Mouse (Mus musculus): ENCODE data around the gene Bmp6. TPM values are rescaled to one million over a fixed set of nuclear protein-coding genes. Genes with fewer than 3 reads are reported as not detected.

Gene Bmp6
- polyA plus RNA-seq, 1 experiment from 2014 or later: 2.1 TPM

DNA sequence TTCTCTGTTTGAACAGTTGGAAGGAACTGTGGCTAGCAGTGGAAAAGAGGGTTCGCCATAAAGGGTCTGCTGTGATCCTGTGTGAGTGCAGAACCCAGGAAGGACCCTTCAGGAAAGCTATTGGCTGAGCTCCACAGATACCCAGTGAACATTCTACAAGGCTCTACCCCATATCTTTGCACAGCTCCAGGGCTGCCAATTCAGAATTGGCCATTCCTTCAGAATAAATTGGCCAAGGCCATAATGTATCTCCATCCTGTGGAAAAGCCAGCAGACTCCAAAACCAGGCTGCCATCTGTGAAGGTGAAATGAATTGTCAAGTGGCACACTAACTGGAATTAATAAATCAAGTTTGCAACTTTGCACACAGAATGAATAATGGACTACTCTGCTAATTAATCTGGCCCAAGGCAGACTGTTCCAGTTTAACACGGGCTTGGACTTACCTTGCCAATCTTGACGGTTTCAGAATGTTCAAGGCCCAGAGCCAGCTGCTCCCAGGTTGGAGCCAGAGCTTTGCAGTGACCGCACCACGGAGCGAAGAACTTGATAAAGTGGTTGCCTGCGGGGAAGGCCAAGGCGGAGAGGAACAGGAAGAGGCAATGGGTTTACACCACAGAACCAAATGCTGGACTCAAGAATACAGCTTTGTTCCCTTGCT, 164.9 kb downstream of the Bmp6 start:
- 90% methylated on average over 8 of the region's 8 CpGs for WGBS
- Histone ChIP-seq H3K4me3 (no peak overlapping the region), H3K36me3 (peaks cover 93% of the 10 kb centered on the region), H3K9me3 (no peaks in the 10 kb centered on the region), H3K27ac (no peak overlapping the region), H3K4me1 (no peaks in the 10 kb centered on the region), H3K27me3 (ENCODE audit: insufficient read depth, poor library complexity, severe bottlenecking) (no peaks in the 10 kb centered on the region)
- DNase-seq (ENCODE audit: low spot score): no peak

DNA sequence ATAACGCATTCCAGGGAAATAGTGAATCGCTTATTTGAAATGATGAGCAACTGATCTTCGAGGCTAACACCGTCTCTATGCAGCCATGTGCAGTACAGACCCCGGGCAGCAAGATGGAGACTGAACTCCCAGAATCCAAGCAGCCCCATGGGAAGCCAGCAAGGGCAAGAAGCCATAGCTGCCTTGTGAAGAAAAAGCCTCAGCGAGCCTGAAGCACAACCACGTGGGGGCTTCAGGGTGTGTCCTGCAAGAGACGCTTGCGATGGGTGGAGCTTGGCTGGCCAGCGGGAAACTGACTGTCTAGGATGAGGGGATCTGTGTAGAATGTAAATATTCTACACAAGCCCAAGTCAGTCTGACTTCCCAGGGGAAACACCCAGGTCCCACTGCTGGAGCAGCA, 167.1 kb downstream of the Bmp6 start:
- no peaks in the 10 kb centered on the region for H3K9me3 ChIP-seq
- H3K36me3 ChIP-seq: peaks cover 92% of the 10 kb centered on the region
- H3K4me1 ChIP-seq: no peaks in the 10 kb centered on the region
- WGBS: 89% methylated on average over 10 of the region's 10 CpGs
- H3K4me3 ChIP-seq: no peak overlapping the region
- H3K27me3 ChIP-seq (ENCODE audit: insufficient read depth, poor library complexity, severe bottlenecking): no peaks in the 10 kb centered on the region
- no peak for DNase-seq (ENCODE audit: low spot score)
- no peak overlapping the region for H3K27ac ChIP-seq

DNA sequence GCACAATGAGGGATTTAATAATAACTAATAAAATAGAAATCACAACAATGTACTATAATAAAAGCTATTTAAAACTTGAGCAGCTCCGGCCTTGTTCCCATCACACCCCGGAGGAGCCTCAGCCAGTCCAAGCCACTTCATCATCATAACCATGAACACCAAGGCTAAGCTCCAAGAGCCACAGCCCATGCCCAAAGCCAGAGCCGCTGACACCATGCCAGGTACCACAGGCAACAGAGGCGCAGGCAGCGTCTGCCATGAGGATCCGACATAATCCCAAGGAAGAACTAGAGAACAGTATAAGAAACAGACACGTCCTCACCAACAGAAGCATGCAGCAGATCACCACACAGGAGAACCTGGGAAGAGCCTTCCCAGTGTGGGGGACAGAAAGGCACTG, 169.0 kb downstream of the Bmp6 start:
- H3K27ac ChIP-seq: no peak overlapping the region
- no peaks in the 10 kb centered on the region for H3K9me3 ChIP-seq
- DNase-seq (ENCODE audit: low spot score): no peak
- 94% methylated on average over 7 of the region's 7 CpGs for WGBS
- H3K27me3 ChIP-seq (ENCODE audit: insufficient read depth, poor library complexity, severe bottlenecking): no peaks in the 10 kb centered on the region
- H3K36me3 ChIP-seq: peaks cover 93% of the 10 kb centered on the region
- H3K4me1 ChIP-seq: no peaks in the 10 kb centered on the region
- no peak overlapping the region for H3K4me3 ChIP-seq

DNA sequence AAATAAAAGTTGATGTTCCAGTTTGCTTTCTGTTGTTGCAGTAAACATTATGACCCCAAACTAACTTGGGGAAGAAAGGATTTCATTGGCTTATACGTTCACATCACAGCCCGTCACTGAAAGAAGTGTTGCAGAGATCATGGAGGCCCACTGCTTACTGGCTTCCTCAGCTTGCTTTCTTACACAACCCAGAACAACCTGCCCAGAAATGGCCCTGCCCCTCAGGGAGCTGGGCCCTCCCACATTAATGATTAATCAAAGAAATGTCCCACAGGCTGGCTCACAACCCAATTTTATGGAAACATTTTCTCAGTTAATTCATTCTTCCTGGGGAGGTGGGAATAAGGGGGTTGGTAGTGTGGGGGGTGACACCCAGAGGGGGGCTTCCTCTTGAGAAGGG, 170.5 kb downstream of the Bmp6 start:
- H3K27ac ChIP-seq: no peak overlapping the region
- WGBS: 92% methylated on average over 2 of the region's 2 CpGs
- DNase-seq (ENCODE audit: low spot score): no peak

DNA sequence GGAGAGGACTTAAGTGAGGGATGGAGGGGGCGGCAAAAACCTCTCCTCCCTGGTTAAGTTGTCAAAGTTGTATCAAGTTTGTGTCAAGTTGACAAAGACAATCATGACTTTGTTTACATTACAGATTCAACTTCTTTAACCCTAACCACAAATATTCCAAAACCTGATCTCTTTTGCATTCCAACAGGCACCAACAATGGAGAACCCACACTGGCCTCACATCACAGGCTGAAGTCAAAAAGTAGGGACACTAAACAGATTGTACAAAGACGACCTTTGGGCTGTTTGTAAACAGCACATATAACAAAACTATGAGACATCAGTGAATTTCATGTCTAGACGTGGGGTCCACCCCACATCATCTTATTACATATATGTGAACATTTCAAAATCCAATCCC, 170.9 kb downstream of the Bmp6 start:
- H3K4me1 ChIP-seq: no peaks in the 10 kb centered on the region
- WGBS: 71% methylated on average over 3 of the region's 3 CpGs
- no peaks in the 10 kb centered on the region for H3K9me3 ChIP-seq
- no peak overlapping the region for H3K27ac ChIP-seq
- H3K36me3 ChIP-seq: peaks cover 93% of the 10 kb centered on the region
- no peak overlapping the region for H3K4me3 ChIP-seq
- H3K27me3 ChIP-seq (ENCODE audit: insufficient read depth, poor library complexity, severe bottlenecking): no peaks in the 10 kb centered on the region
- DNase-seq (ENCODE audit: low spot score): no peak

More for the DNA sequence above, 170.5 kb downstream of the Bmp6 start:
- Histone ChIP-seq H3K4me3 (no peak overlapping the region), H3K36me3 (peaks cover 93% of the 10 kb centered on the region), H3K9me3 (no peaks in the 10 kb centered on the region), H3K27me3 (ENCODE audit: insufficient read depth, poor library complexity, severe bottlenecking) (no peaks in the 10 kb centered on the region), H3K4me1 (no peaks in the 10 kb centered on the region)

DNA sequence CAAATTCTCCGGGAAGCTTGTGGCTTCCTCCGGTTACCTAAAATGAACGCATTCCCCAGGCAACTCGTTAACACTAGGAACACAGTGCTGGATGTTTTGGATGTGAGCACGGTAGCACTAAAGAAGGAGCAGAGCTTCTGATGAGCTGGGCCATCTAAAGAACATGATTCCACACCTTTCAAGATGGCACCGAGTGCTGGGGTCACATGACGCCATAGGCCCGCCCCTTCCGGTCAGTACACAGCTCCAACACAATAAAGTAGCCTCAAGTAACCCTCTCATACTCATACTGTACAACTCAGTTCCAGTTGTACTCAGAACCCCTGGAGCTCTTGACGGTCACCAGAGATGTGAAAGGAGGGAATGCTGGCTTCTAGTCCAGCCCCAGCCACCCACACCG, 171.7 kb downstream of the Bmp6 start:
- Histone ChIP-seq H3K4me3 (no peak overlapping the region), H3K36me3 (peaks cover 98% of the 10 kb centered on the region), H3K9me3 (no peaks in the 10 kb centered on the region), H3K27me3 (ENCODE audit: insufficient read depth, poor library complexity, severe bottlenecking) (no peaks in the 10 kb centered on the region), H3K27ac (no peak overlapping the region), H3K4me1 (no peaks in the 10 kb centered on the region)
- 86% methylated on average over 11 of the region's 11 CpGs for WGBS
- DNase-seq (ENCODE audit: low spot score): no peak

DNA sequence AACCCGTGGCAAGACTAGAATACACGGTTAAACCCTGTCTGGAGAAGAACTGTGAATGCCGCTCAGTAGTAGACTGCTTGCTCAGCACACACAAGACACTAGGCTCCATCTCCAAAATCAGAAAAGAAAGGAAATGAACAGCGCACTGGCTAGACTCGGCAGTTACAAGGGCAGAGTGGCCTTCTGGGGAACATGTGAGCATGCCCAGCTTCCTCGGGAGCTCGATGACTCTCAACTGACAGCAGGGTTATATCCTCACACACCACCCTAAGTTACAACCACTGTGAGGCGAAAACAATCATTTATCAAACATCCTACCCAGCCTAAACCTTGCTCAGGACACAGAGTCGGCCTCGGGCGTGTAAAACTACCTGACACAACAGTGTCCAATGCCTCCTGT, 175.4 kb downstream of the Bmp6 start:
- 93% methylated on average over 11 of the region's 11 CpGs for WGBS
- H3K9me3 ChIP-seq: no peaks in the 10 kb centered on the region
- no peak overlapping the region for H3K4me3 ChIP-seq
- peaks cover 85% of the 10 kb centered on the region for H3K36me3 ChIP-seq
- no peak overlapping the region for H3K27ac ChIP-seq
- H3K4me1 ChIP-seq: peaks cover 7% of the 10 kb centered on the region
- H3K27me3 ChIP-seq (ENCODE audit: insufficient read depth, poor library complexity, severe bottlenecking): no peaks in the 10 kb centered on the region
- no peak for DNase-seq (ENCODE audit: low spot score)

DNA sequence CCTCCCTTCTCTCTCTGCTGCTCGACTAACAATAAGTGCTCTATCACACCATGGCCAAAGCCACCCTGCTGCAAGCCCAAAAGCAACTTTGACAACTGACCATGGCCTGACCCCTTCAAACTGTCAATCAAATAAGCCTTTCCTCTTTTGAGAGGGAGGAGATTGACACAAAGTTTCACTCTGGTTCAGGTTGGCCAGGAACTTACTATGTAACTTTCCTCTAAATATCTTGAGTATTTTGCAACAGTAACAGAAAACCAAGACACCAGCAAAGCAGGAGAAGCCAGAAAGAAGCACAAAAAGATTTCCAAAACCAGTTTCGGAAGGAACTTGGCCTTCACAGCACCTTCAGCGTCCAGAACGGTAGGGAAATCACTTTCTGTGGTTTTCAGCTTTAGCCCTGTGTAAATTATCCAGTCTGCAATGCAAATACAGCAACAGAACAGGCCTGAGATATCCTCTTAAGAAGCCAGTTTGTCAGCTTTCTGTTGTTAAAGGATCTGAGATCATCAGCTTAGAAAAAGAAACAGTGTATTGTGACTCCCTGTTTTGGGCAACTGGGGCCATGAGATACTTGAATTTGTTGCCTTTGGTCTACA, 177.2 kb downstream of the Bmp6 start:
- H3K4me3 ChIP-seq: no peak overlapping the region
- peaks cover 68% of the 10 kb centered on the region for H3K36me3 ChIP-seq
- 74% methylated on average over 4 of the region's 4 CpGs for WGBS
- H3K9me3 ChIP-seq: no peaks in the 10 kb centered on the region
- peaks cover 25% of the 10 kb centered on the region for H3K4me1 ChIP-seq
- no peak overlapping the region for H3K27ac ChIP-seq
- DNase-seq (ENCODE audit: low spot score): no peak
- no peaks in the 10 kb centered on the region for H3K27me3 ChIP-seq (ENCODE audit: insufficient read depth, poor library complexity, severe bottlenecking)

DNA sequence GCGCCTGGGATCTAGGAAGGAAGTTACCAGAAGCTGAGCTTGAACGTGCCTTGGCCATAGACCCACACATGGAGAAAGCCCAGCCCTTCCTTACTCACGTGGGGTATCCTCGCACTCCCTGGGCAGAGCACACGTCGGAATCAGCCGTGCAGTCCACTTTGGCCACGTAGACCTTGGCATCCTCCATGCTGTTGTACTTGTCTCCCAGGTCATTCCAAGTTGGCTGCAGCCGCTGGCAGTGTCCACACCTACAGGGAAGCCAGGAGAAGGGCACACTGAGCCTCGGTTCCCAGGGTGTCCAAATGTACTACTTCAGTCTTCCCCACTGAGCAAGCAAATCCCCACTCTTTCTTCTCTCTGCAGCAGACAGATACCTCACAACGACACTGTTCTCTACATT, 178.3 kb downstream of the Bmp6 start:
- no peak overlapping the region for H3K27ac ChIP-seq
- H3K27me3 ChIP-seq (ENCODE audit: insufficient read depth, poor library complexity, severe bottlenecking): no peaks in the 10 kb centered on the region
- H3K36me3 ChIP-seq: peaks cover 58% of the 10 kb centered on the region
- whole genome bisulfite sequencing: 89% methylated on average over 11 of the region's 11 CpGs
- DNase-seq (ENCODE audit: low spot score): no peak
- no peak overlapping the region for H3K4me3 ChIP-seq
- H3K4me1 ChIP-seq: peaks cover 27% of the 10 kb centered on the region
- no peaks in the 10 kb centered on the region for H3K9me3 ChIP-seq

DNA sequence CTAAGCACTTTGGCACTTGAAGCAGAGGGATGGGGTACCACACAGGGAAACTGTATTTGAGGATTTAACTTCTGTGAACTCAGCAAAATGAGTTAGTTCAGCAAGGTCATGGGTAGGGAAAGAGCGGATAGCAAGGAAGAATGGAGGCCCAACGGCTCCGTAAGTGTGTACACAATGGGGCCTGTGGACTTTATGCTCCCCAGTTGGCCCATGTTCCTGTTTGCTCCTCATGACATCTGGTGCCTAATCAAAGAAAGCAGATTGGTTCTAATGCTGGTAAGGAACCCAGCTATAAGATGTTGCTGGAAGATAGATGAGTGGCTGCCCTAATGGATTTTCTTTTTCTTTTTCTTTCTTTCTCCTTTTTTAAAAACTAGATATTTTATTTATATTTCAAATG, 180.4 kb downstream of the Bmp6 start:
- Histone ChIP-seq H3K4me3 (no peak overlapping the region), H3K36me3 (peaks cover 37% of the 10 kb centered on the region), H3K27ac (no peak overlapping the region), H3K9me3 (no peaks in the 10 kb centered on the region), H3K27me3 (ENCODE audit: insufficient read depth, poor library complexity, severe bottlenecking) (no peaks in the 10 kb centered on the region), H3K4me1 (peaks cover 37% of the 10 kb centered on the region)
- whole genome bisulfite sequencing: 85% methylated on average over 3 of the region's 3 CpGs
- no peak for DNase-seq (ENCODE audit: low spot score)

DNA sequence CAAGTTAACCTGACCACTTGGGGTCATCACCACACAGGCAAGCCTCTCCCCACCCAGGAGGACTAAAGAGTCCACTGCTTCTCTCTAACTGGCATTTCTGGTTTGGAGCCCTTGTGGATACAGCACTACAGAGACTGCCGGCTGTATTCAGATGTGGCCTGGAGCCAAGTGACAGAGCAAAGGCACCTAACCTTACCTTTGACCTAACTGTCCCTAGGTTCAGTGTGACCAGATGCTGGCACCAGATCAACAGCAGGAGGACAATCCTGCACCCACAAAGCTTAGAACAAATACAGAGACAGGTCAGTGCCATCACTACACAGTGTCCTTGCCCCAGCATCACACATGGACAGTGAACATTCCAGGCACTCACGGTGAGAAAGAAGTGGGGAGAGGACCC, 181.2 kb downstream of the Bmp6 start:
- peaks cover 29% of the 10 kb centered on the region for H3K36me3 ChIP-seq
- 60% methylated on average over 2 of the region's 2 CpGs for WGBS
- peak overlapping the region; percentile 96 for H3K4me3 ChIP-seq
- H3K4me1 ChIP-seq: peaks cover 37% of the 10 kb centered on the region
- no peak overlapping the region for H3K27ac ChIP-seq
- DNase-seq (ENCODE audit: low spot score): no peak
- H3K9me3 ChIP-seq: no peaks in the 10 kb centered on the region
- H3K27me3 ChIP-seq (ENCODE audit: insufficient read depth, poor library complexity, severe bottlenecking): no peaks in the 10 kb centered on the region

DNA sequence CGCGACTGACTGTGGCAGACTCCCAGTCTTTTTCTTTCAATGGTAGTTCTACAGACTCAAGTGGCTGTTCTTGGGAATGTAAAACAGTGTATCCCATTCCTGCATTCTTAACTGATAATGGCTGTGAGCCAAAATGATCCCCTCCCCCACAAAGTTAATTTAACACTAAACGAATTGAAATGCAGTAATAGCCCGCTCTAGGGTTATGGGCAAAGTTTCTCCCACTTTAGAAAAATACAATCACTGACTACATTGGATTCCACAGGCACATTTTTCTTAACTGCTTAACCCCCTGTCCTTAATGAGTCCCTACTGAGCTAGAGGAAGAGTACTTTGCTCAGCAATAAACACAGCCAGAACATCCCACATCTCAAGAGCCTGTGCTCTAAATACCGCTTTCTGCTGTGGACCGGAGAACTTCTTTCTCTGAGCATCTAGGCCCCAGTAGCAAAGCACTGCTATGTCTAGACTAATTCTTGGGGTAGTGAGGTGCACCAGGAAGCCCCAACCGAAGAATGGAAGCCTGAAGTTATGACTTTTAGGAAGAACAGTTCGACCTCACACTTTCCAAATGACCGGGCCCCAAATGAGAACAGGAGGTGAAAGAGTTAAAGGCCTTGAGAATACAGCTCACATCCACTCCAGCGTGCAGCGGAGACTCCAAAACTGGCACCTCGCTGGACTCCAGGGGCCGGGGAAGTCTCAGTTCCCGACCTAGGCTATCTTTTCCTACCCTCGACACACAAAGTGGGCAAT, 182.3 kb downstream of the Bmp6 start:
- peaks cover 37% of the 10 kb centered on the region for H3K4me1 ChIP-seq
- DNase-seq (ENCODE audit: low spot score): no peak
- no peaks in the 10 kb centered on the region for H3K9me3 ChIP-seq
- H3K36me3 ChIP-seq: peaks cover 18% of the 10 kb centered on the region
- peak overlapping the region; percentile 98 for H3K27ac ChIP-seq
- peak overlapping the region; percentile 96 for H3K4me3 ChIP-seq
- 7% methylated on average over 15 of the region's 15 CpGs for WGBS
- H3K27me3 ChIP-seq (ENCODE audit: insufficient read depth, poor library complexity, severe bottlenecking): no peaks in the 10 kb centered on the region; the same call in 1 of the 2 replicates

Data from heart, embryonic 10.5 days (tissue).